Mouse (Mus musculus): ENCODE measurements around the gene Edem1.
"Not testable (repeated sequence)": the region's sequence is repeated elsewhere in the genome, so short reads cannot be mapped to it uniquely, and the experiment has no call there.

Gene Edem1

DNA sequence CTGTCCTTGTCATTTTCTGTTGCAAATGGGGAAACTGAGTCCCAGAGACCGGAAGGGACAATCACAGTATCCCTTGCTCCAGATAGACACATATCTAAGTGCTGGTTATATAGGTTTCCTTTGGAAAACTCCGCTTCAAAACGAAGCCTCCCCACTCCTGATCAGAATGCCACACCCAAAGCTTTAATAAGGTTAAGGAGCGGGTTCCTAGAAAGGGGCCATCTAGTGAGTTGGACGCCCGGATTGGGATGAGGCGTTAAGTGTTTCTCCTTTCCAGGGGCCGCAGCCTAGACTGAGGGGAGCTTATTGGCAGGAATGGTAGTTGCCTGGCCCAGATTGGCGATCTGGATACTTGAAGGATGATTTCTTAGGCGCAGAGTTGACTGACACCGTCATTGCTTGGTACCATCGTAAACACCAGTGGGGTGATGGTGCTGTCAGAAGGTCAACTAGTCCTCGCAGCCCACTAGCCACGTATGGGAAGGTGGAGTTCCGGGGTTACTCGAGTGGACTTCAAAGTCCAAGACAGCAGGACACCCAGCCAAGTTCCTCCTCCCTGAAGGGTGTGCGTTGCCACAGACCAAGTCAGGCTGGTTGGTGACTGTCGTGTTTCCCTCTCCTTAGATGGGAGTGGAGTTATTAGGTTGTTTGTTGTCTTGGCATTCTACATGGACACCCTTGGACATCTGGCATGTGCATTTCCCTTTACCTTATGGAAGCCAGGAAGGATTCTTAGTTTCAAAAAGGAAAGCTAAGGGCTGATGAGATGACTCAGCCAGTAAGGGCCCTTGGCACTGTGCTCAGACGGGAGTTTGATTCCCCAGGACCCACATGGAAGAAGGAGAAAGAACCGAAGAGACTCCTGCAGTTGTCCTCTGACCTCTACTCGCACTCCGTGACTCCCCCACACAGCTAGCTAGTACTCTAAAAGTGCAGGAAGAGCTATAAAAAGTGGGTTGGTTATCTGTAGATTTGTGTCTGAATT is 1.2 kb downstream of the Edem1 start:
- DNase-seq (ENCODE audit: low spot score in 2 of 2) = no peak

DNA sequence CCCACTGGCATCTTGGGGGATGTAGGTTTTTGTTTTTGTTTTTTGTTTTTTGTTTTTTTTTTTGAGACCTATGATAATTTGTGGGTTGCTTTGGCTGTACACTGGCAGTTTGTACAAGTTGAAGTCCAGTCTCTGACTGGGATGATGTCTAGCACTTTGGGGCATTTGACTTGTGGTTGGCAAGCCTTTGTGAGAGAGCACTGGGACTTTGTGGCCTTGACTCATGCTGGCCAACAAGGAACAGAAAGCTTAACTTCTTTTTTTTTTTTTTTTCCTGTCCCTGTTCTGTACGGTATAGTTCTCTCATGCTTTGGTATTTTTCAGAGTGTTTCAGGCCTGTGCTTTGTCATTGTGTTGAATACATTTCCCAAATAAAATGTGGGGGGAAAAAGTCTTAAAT is 3.7 kb downstream of the Edem1 start:
- DNase-seq (ENCODE audit: low spot score in 2 of 2) = no peak

DNA sequence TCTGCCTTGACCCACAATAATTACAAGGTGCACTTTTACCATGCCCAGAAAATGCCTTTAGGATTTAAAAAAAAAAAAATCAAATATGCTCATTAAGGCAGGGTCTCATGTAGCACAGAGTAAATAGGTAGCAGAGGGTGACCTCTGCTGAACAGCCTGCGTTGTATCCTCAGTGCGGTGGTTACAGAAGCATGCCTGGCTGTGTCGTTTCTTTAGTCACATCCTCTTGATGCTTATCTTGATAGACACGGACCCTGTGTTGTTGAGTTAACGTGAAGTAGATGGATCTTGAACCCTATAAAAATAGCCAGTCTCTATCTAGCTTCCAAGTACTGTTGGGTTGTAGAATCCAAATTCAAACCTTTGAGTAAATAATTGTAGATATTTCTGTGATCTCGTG is 4.5 kb downstream of the Edem1 start:
- no peak for DNase-seq (ENCODE audit: low spot score in 2 of 2)

DNA sequence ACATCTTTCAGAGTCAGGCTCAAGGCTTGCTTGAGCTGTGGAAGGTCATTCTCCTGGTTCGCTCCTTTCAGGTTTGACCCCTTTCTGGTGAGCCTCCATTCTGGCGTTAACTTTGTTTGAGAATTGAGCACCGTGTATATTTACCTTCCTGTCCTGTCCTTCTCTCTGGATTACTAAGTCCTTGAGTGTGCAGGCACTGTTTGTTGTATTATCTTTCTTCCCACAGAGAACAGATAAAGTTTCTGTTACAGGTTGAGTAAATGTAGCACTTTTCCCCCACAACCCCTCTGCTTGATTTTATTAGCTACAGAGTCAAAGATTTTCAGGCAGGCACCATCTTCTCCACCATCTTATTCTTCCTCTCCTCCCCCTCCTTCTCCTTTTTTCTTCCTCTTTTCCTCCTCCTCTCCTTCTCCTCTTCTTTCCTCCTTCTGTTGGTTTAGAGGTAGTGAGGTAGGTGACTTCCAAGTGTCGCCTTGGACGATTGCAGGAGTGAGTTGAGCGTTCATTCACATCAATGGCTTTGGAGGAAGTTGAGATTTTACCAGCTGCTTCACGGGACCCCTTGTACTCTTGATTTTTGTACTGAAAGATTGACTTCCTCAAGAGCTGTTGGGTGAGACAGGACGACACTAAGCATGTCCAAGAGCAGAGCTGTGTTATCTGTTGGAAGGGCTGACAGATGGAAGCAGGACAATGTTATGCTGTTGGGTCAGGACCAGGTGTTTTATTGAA is 5.7 kb downstream of the Edem1 start:
- no peak for DNase-seq (ENCODE audit: low spot score in 2 of 2)

DNA sequence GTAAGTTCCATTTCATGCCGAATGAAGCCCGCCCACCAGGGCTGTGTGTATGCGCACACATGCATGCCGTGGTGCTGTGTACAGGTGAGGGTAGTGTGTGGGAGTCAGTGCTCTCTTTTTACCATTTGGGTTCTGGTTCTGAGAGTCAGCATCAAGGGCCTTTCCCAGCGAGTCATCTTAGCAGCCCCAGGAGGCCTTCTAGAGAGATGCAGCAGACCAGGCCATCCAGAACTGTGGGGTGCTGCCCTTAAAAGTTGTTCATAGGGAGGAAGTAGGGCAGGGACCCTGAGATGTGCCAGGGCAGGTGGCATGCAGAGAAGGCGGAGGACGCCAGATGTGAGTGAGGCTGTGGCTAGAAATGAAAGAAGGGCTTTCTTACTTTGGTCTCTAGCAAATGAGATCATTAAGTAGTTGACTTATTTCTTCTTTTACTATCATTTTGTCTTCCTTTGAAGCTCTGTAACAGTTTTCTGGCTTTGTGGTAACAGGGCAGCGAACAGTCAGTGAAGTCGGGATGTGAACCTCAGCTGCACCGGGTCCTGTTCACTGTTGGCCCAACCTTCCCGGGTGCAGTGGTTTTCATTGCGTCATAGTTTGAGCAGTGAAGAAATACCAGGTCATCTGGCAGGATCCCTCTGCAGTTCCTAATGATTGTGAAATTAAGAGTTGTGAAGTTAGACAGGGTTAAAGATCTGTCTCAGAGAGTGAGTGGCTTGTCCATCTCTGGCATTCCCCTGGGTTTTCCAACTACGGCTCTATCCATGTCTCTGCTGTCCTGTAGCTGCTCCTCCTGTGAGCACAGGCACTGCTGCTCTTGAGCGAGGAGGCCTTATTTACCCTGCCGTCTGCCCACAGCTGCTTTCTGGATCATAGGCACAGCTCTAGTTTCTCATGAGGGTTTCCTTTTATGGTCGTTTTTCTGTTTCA is 7.6 kb downstream of the Edem1 start:
- DNase-seq (ENCODE audit: low spot score in 2 of 2) = no peak

DNA sequence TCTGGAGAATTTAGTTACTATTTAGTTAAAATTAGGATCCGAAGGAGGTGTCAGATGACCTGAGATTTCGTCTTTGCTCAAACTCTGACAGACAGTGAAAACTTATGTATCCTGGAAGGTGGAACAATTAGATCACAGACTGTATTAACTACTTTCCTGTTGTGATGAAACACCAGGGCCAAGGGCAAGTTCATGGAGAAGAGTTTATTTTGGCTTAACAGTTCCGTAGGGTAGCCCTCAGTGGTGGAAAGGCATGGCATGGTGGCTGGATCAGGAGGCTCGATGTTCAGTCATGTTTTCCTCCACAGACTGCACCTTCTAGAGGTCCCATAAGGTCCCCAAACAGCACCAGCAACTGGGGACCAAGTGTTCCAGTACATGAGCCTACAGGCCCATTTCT is 8.6 kb downstream of the Edem1 start:
- no peak for DNase-seq (ENCODE audit: low spot score in 2 of 2)

DNA sequence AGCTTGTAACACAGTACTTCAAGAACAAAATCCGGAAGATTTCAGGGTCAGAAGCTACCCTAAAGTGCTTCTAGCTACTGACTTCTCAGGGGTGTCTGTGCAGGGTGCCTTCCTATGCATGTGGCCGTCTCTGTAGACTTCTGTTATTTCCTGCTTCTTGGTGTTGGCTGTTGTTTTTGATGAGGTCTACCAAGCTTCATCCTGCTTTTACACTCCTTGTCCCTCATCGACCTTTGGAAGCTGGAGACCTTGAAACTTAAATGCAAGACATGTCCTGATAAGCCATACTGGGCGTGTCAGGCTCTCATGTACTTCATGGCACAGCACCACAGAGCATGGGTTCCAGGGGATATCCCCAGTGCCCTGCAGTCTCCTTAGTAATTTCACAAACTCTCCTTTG is 9.5 kb downstream of the Edem1 start:
- DNase-seq (ENCODE audit: low spot score in 2 of 2) = no peak

DNA sequence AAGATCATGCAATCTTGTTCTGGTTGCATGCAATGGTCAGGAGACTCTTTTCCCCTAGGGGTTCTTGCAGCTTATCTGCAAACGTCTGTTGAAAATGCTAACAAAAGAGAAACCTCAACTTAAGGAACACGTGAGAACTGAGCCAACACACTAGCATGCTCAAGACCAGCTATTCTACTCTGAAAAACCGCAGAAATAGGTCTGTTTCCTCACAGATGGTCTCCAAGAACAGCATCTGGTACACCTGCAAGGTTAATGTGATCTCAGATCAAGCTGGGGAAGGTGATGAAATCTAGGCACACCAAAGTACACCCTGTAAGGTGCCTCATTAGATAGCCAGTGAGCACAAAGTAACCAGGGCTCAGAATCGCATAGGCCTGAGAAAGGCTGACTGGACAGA is 11.0 kb downstream of the Edem1 start:
- DNase-seq (ENCODE audit: low spot score in 2 of 2) = no peak

DNA sequence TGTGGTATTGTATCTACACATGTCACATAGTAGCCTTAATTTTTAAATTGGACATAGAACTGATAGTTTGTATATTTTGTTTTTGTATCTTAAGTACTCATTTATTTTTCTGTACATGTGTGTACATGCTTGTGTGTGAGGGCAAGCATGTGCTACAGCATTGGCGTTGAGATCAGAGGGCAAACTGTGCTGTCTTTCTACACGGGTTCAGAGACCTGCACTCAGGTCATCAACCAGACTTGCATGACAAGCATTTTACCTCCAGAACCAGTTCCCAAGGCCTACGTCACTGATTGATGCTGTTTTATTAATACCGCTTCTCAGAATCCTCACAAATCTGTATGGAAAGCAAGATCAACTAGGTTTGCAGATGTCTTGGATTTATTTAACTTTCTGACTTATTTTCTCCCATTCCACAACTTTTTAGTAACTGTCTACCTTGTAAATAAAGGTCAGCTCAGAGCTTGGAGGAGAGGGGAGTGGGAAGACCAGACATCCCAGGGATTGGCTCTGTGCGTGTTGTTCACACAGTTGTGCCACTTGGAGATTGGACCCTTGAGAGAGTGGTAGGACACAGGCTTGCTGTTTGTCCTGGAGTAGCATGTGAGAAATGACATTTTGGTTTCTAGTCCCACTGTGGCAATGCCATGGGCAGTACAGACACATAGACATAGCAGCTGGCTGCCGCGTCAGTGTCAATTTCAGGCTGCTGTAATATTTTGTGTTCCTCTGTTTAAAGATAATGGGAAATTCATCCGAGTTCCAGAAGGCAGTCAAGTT is 12.6 kb downstream of the Edem1 start:
- DNase-seq (ENCODE audit: low spot score in 2 of 2) = no peak

DNA sequence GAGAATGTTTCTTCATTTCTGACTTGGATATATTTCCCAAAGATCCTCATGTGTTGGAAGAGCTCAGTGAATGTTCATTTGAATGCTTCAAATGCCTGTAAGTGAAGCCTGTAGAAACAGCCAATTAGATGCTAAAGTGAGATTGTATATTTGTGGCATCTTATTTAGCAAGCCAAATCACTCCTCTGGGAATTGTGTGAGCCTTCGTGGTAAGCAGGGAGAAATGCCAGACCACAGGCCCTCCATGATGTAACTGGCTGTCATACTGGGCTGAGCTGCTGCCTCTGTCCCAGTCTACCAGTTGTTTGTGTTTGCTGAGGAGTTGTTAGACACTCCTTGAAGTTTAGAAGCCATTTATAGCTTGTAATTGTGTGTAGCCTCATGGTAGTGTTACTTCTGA is 15.2 kb downstream of the Edem1 start:
- DNase-seq (ENCODE audit: low spot score in 2 of 2) = no peak

DNA sequence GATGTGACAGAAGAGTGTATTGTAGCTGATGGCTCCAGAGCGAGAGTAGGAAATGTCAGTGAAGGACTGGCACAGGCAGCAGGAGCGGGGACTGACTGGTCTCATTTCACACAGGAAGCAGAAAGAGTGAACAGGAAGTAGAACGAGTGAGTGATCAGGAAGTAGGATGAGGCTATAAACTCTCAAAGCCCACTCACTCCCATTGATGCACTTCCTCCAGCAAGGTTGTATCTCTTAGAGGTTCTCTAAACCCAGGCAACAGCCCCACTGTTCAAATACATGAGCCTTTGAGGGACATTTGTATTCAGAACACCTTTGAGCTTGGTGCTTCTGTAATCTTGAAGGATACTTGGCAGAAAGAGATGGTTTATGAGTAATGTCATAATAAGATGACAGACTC is 15.7 kb downstream of the Edem1 start:
- DNase-seq (ENCODE audit: low spot score in 2 of 2) = no peak

DNA sequence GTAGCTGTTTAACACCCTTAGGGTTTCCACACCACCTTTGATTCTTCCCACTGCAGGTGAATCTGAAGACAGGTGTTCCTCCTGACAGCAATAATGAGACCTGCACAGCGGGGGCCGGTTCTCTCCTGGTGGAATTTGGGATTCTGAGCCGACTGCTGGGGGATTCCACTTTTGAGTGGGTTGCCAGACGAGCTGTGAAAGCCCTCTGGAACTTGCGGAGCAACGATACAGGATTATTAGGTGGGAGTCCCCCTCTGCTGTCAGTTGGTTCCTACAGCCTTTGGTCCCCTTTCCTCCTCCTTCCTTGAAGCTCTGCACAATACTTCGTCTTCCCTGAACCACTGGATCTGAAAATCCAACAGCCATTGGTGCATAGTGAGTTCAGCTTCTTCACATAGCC is 16.3 kb downstream of the Edem1 start:
- DNase-seq (ENCODE audit: low spot score in 2 of 2) = no peak

DNA sequence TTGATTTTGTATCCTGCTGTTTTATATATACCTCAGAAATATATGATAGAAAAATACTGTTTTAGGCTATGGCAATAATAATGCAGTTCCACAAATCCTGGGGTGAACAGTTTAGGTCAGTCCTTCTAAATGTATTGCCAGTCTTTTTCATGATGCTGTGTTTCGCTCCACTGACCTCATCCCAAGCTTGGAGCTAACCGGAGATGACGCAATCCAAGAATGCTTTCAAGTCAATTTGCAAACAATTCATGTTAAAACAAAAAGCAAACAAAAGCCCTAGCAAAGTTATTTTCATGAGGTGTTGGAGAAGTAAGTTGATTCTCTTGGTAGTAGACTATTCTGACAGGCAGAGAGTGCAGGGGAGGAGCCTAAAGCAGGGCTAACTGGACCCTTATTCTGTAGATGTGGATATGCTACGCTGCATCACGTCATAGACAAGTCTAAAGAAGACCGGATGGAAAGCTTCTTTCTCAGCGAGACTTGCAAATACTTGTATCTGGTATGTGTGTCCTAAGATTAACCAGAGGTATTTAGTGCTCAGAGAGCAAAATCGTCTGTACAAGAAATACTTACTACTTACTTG is 23.7 kb downstream of the Edem1 start:
- DNase-seq (ENCODE audit: low spot score in 2 of 2) = no peak

DNA sequence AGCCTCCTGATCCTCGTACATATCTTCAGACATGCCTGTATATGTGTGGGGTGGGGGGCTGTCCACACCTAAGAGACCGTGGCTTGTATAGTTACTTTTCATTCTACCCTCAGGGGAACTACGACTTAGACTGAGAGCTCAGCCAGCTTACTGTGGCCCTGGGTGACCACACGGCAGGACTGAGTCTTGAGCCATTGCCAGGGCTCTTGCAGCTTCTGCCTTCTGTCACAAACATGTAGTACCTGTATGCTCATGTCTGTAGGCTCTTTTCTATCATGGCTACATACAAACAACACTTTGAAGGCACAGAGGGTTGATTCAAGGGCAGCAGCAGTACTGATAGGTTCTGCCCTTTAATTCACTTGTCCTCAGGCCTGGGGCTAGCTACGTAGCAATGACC is 24.5 kb downstream of the Edem1 start:
- no peak for DNase-seq (ENCODE audit: low spot score in 2 of 2)

DNA sequence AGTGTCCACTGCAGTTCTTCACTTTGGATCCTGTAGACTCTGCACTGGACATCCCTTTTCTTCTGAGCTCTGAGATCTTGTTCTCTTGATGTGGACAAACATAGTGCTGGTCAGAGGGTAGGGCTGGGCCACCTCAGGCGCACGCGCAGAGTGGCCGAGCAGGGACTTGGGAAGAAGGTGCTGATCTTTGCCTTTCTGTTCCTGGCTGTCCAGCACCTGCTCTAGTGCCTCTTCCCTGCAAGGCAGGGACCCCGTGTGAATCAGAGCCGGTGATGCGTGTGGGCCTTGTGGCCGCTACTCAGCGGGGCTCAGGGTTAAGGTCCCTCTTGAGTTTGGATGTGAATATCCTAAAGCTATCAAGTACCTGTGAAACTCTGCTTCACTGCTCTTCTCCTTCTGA is 30.1 kb downstream of the Edem1 start:
- no peak for DNase-seq (ENCODE audit: low spot score in 2 of 2)

DNA sequence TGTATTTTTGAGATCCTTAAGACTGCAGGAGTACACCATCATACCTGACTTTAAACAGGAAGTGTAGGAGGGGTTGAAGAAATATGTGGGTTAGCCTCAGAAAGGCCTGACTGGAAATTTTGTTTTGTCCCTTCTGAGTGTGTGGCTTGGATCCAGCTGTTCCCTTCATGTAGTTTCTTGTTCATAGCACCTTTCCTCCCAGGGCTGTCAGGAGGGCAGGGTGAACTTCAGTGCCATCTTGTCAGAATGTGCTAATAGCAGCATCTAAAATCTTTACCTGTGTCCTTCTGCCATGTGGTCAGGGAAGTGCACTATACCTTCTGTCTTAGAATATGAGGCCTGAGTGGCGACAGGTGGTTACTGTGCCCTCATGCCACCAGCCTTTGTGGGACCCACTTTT is 32.8 kb downstream of the Edem1 start:
- DNase-seq (ENCODE audit: low spot score in 2 of 2) = no peak

DNA sequence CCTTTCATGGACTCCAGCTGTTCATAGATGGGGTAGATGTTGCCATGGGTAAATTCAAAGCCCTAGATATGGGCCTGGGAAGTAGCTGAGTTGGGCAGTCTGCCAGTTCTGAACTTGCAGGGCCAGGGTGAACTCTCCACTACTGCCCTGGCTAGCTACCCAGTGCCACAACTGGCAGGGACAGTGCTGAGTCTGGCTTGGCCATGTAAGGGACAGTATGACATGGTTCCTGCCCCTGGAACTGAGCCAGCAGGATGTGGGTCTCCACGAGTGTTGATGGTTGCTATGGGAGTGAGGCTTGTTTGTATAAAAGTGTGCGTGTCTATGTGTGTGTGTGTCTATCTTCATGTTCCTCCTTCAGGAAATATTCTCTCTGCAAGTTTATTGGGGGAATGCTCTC is 34.1 kb downstream of the Edem1 start:
- DNase-seq (ENCODE audit: low spot score in 2 of 2) = no peak

DNA sequence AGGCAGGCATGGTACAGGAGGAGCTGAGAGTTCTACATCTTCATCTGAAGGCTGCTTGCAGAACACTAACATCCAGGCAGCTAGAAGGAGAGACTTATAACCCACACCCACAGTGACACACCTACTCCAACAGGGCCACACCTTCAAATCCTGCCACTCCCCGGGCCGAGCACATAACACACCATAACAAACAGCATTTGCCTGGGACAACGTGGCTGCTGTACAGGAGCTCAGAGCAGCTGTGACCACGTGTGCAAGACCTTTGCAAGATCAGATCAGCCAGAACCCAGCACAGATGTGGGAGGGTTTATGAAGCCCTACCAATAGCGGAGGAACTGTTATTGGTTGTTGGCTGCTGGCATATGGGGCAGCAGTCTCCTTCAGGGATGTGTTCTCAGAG is 37.9 kb downstream of the Edem1 start:
- DNase-seq (ENCODE audit: low spot score in 2 of 2) = no peak

DNA sequence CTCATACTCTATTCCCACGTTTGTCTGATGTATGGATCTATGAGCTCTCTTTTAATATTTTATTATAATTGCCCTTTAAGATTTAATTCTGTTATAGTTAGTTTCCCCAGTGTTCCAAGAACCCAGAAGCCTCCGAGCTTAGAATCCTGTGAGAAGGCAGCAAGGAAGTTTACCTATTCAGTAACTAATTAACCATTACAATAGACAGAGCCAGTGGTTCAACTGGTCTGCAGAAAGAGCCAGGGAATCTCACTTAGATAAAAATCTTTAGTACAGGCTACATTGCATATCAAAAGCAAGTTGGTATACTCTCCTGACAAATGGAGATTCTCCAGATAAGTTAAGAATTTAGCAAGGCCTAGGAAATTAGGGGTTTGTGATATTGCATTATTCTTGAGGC is 40.6 kb downstream of the Edem1 start:
- DNase-seq (ENCODE audit: low spot score in 2 of 2) = not testable (repeated sequence)

DNA sequence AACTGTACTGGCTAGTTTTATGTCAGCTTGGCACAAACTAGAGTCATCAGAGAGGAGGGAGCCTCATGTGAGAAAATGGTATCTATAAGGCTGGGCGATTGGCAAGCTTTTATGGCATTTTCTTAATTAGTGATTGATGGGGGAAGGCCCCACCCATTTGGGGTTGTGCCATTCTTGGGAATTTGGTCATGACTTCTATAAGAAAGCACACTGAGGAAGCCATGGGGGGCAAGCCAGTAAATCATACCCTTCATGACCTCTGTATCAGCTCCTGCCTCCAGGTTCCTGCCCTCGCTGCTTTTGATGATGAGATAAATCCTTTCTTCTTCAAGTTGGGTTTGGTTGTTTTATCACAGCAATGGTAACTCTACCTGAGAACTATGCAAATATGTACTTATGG is 42.0 kb downstream of the Edem1 start:
- DNase-seq (ENCODE audit: low spot score in 2 of 2) = no peak

DNA sequence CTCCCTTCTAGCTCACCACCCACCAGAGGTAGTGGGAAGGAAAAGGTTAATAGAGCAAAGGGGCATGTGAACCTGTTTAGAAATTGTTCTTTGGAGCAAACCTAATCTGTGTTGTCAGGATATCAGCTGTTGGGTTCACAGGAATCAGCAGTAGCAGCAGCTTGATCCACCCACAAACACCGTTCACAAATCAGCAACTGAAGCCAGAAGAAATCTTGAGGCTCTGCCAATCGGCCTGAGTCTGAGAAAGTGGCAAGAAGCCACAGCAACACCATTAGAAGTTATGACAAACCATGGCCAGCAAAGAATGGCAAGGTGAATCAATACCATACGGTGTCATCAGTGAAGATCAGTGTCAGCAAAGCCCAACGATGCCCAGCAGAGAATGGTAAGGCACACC is 42.8 kb downstream of the Edem1 start:
- no peak for DNase-seq (ENCODE audit: low spot score in 2 of 2)

Data from left cerebral cortex, adult 9 months (tissue).